Mouse (Mus musculus) gastrocnemius, postnatal 4 days (tissue): ENCODE measurements around the gene Fam92b. TPM values are rescaled to one million over a fixed set of nuclear protein-coding genes. Genes with fewer than 3 reads are reported as not detected.
A peak's percentile ranks its signal among the peaks of the same experiment; 100 is the strongest.

Source experiments
- DNase-seq, 2 experiments: peaks; one replicate each; pipeline ENCODE4 v3.0.0; 2021 to 2022; ENCODE audit warnings: low spot score in 2 of 2, mixed read lengths in 2 of 2
- long read RNA-seq, 2 experiments: library from polyadenylated mRNA; stranded (forward); transcript quantifications; one replicate each; pipeline ENCODE4 v2.0.0; 2021
- total RNA-seq, 2 experiments: library from RNA; stranded (reverse); gene quantifications; 2 replicates each; pipeline ENCODE4 v1.2.3; 2021

Gene Fam92b
- total RNA-seq, result not detected
- long read RNA-seq, experiment 1, result 0 reads
- long read RNA-seq, experiment 2, partial matches to known transcripts, result 0 of 1 reads
- long read RNA-seq, experiment 2, other reads (novel, unspliced or antisense), result 1 of 1 reads

GRCm38 (mm10) chr8:120177318-120178123 is at the start of gene Fam92b:
TSS of gene Fam92b (minus strand) at chr8:120177466.
- peak in 1 of 2 experiments; percentile 53 for DNase-seq

- DNase-seq, result no peak
Measured at GRCm38 (mm10) chr8:120225421-120226151, 48.3 kb upstream of the Fam92b start.

GRCm38 (mm10) chr8:120224521-120225420 is 47.5 kb upstream of the Fam92b start:
- no peak for DNase-seq

GRCm38 (mm10) chr8:120222548-120222947 is 45.3 kb upstream of the Fam92b start:
- DNase-seq, result no peak

- DNase-seq, result peak in 1 of 2 experiments; percentile 59
Measured at GRCm38 (mm10) chr8:120216855-120217830, 39.9 kb upstream of the Fam92b start.

- DNase-seq, result peak in 1 of 2 experiments; percentile 65
Measured at GRCm38 (mm10) chr8:120215416-120216141, 38.3 kb upstream of the Fam92b start.

GRCm38 (mm10) chr8:120213939-120214338 is 36.7 kb upstream of the Fam92b start:
- peak in 1 of 2 experiments; percentile 71 for DNase-seq

- no peak for DNase-seq
Measured at GRCm38 (mm10) chr8:120213229-120213628, 36.0 kb upstream of the Fam92b start.

- no peak for DNase-seq
Measured at GRCm38 (mm10) chr8:120212596-120212995, 35.3 kb upstream of the Fam92b start.

- no peak for DNase-seq
Measured at GRCm38 (mm10) chr8:120211345-120211744, 34.1 kb upstream of the Fam92b start.

GRCm38 (mm10) chr8:120208113-120208512 is 30.8 kb upstream of the Fam92b start:
- DNase-seq, result no peak

GRCm38 (mm10) chr8:120207364-120207763 is 30.1 kb upstream of the Fam92b start:
- no peak for DNase-seq

GRCm38 (mm10) chr8:120205916-120206315 is 28.6 kb upstream of the Fam92b start:
- no peak for DNase-seq

GRCm38 (mm10) chr8:120204736-120205360 is 27.6 kb upstream of the Fam92b start:
- no peak for DNase-seq

GRCm38 (mm10) chr8:120202546-120202945 is 25.3 kb upstream of the Fam92b start:
- no peak for DNase-seq

- DNase-seq, result no peak
Measured at GRCm38 (mm10) chr8:120201351-120201750, 24.1 kb upstream of the Fam92b start.

- DNase-seq, result no peak
Measured at GRCm38 (mm10) chr8:120192118-120192517, 14.9 kb upstream of the Fam92b start.

- no peak for DNase-seq
Measured at GRCm38 (mm10) chr8:120191633-120192032, 14.4 kb upstream of the Fam92b start.
